Mouse (Mus musculus) erythroid progenitor cell, adult 5-6 weeks (primary cell): ENCODE measurements at regions not wholly inside any gene's neighbourhood (a gene's known extent, or its start where the extent isn't known, plus 50 kb on each side); places are given as distances from the start of the nearest gene placed in this dataset.

Experiments
- ATAC-seq: replicated peaks from 2 replicates; pipeline ENCODE4 v1.8.0; 2016; ENCODE audit warnings: moderate number of reproducible peaks, mild to moderate bottlenecking, moderate TSS enrichment, inconsistent platforms; ENCODE audit not compliant: poor library complexity, low FRiP score, severe bottlenecking

DNA sequence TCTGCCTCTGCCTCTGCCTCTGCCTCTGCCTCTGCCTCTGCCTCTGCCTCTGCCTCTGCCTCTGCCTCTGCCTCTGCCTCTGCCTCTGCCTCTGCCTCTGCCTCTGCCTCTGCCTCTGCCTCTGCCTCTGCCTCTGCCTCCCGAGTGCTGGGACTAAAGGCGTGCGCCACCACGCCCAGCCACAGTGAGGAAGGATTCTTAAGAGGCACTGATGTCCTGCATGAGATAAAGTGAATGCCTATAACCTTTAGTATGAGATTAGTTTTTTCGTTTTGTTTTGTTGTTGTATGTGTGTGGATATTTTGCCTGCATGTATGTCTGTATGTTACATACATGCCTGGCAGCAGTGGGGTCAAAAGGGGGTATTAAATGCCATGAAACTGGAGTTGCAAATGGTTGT is 63.2 kb downstream of the Hlx start:
- 0 out of 2 replicates have a peak, but pooled peaks have one; percentile 39 for ATAC-seq

DNA sequence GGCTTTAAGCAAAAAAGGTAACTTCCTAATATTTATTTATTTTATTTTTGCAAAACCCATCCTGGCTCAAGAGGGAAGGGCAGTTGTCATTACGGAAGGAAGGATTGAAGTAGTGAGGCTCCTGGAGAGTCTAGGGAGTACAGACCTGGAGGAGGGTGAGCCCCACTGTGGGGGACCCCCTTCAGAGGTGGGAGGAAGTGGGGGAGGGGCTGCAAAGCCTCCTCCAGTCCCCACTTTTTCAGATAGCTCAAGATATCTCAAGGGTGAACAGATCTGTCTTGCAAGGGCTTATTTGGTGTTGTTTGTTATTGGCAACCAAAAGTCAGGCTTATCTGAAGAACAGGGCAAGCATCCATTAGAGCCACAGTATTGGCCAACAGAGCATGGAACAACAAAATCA is 64.0 kb downstream of the Hlx start:
- ATAC-seq, result no peak

DNA sequence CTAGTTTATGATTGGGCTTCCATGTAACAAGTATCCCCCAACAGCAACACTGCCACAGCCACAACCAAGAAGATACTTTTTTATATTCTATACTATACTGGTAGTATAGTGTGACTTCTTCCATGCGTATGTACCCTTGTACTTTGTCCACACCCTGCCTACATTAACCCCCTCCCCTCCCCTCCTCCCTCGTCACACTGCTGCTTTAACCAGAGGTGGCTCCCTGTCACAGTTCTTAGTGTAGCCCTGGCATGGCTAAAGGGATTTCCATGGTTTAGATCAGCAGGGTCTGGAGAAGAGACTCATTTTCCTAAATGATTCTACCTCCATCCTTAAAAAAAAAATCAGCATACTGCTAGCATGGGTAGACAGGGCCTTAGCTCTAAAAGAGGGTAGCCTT is 64.4 kb downstream of the Hlx start:
- no peak for ATAC-seq

DNA sequence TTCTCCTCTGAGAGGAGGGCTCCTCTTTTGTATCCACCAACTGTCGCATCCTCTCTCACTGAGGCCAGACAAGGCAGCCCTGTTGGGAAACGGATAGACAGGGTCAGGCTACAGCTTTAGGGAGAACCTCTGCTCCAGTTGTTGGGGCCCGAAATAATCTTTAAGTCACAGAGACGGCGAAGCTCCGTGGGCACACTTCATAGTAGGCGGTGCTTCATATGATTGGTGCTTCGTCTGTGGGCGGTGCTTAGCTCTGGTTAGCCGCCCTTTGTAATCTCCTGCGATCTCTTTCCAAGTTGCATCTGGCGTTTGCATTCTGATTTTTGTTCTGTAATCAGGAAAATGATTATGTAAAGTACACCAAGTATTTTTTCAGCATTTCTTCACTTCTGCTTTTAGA is 67.2 kb downstream of the Hlx start:
- peak; percentile 94 for ATAC-seq

DNA sequence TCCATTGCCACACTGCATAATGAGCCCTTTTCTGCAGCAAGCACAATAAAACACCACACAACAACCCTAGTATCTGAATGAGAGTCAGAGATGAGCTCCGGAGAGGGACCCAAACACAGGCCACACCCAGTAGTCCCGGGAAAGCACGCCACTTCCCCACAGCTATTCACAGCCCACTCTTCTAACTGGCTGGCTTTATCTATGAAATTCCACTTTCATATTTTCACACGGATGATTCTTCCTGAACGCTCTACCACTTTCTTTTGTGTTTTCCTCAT is 68.4 kb downstream of the Hlx start:
- ATAC-seq, result no peak

DNA sequence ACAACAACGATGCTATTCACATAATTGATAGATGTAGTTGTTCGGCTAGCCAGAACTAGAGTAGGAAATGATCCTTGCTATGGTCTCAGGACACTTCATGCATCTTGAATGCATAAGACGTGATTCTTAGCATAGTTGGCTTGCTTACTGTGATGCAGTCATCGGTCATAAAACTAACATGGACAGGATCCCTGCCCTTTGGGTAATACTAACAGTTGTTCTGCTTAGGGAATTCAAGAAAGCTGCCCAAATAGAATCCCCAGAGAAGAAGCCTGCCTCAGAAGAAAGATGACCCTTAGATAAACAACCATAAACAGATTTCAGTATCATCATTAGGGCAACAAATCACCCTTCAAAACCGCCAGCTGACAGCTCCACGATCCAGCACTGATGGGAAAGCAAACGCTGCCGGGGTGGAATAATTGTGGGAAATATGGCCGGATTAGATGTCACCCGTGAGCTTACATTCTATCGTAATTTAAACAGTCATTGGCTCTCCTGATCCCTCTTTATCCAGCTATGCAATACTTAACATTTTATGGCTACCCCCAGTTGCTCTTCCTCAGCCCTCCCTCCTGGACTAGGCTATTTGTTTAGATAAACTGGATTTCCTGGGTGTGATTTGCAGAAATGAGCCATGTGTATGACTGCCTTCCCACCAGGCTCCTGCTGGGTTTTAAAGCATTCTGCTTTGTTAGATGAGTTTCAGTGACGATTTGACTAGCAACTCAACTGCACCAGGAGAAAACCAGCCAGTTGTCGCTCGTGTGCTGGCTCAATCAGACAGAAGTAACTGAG is 68.9 kb downstream of the Hlx start:
- no peak for ATAC-seq

DNA sequence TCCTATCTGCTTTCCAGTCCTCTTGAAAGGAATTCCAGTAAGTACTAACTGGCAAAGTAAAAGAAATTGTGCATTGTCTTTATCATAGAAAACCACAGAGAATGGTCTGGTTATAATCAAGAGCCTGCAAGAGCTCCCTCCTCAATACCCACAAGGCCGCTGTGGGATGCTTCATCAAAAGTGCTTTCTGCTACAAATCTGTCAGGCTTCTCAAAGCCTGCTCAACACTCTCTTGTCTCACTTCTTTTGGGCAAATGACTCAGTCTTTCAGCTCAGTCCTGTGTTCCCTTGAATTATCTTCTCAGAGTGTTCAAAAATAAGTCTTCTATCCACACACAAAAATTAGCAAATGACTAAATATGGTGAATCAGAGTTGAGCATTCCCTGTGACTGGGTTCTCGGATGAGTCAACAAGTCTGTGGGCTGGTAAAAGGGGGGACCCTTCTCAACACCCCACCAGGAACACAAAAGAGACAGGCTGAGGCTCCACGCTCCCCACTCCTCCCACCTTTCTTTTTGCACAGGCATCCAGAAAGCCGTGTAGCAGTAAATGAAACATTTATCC is 81.8 kb downstream of the Hlx start:
- no peak for ATAC-seq

DNA sequence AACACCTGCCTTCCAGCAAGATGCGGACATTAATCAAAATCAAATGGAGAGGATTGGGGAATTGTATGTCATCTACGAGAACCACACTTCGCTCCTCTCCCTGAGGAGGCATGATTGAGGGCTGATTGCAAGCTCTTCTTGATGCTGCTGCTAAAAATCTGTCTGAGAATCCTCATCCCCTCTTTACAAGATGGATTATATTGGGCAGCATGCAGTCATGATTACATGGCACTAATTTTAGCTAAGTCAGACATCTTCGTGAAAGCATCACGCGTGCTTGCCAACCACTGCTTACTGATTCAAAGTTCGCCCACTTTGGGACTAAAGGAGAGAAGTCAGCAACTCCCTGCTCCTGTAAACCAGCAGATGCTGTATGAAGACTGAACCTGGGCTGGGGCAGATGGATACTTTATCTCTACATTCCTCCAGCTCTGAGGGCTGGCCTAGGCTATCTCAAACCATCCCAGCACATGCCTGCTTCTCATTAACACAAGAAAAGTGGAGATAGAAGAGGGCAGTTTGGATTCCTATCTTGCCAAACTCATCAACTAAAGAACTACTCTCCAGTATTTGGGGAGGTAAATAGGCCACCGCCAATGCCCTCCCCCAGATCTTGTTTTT is 84.4 kb downstream of the Hlx start:
- ATAC-seq, result peak; percentile 70

DNA sequence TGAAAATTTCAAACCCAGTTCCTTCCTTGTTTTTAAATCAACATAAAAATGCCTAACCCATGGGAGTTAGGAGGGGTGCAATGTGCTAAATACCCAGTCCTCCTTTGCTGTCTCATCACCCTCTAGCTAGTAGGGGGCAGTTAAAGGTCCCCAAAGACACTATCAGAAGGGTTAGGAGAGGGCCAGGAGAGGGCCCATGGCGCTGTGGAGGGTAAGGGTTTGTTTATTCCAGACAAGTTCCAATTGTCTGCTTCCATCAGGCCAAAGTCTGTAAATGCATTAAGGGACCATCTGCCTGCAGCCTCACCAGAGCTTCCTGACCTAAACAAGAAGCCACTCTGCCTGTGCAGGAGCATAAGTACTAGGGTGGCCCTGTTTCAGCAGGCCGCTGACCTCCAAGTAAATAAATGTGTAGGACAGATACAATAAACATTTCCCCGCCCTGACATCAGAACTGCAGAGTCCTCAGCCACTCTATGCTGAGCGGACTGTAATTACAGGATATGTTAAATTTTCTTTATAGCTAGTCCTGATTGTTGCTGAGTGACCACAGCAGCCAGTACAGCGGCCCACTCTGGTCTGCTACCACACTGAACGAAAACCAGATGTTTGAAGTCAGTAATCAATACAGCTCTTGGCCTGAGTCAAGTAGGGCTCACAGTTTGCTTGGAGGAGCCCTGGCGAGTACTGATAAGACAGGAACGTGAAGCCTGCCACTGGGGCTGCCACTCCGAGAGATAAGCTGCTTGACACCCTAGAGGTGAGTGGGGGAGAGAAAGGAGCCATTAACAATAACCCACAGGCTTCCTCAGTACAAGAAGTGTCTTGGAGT is 87.4 kb downstream of the Hlx start:
- peak; percentile 88 for ATAC-seq

DNA sequence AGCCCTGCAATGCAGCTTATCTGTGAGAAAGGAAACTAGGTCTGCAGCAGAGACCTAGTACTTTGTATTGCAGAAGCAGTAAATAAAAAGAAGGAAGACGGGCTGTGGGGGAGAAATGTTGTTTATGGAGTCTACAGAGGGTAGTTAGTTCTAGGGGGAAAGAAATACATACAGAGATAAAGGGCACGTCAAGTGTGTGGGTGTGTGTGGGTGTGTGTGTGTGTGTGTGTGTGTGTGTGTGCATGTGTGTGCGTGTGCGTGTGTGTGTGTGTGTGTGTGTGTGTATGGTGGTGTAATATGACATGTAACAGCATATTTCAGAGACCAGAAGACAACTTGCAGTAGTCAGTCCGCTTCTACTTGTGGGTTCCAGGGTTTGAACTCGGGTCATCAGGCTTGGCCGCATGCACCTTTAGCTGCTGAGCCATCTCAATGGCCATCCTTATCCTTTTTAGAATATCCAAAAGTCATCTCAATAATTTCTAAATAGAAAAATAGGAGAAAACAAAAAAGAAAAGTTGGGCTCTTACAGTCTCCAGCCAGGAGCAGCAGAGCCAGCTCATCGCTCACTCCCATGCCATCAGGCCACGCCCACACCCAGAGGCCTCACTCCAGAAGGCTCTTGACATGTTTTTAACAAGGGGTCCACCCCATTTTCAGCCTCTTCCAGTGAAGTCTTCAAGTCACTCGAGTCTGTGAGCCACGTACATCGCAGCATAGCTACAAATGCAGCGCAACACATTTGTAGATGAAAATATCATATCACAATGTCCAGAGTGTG is 101.5 kb downstream of the Hlx start:
- ATAC-seq, result 0 out of 2 replicates have a peak, but pooled peaks have one; percentile 57

DNA sequence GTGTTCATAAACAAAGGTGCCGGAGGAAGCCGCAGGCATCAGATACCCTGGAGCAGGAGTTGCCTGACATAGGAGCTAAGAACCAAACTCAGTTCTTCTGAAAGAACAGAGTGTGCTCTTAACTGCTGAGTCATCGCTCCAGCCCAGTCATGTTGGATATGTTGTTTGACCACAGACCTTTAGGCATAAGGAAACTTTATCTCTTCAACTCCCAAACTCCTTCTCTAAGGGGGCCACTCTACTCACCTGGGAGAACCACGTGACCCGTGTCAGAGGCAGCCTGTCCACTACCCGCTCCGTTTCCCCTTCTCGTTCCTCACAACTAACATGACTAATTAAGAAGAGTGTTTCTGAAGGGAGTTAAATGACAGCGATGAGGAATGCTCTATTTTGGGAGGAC is 103.2 kb downstream of the Hlx start:
- ATAC-seq, result peak; percentile 85

DNA sequence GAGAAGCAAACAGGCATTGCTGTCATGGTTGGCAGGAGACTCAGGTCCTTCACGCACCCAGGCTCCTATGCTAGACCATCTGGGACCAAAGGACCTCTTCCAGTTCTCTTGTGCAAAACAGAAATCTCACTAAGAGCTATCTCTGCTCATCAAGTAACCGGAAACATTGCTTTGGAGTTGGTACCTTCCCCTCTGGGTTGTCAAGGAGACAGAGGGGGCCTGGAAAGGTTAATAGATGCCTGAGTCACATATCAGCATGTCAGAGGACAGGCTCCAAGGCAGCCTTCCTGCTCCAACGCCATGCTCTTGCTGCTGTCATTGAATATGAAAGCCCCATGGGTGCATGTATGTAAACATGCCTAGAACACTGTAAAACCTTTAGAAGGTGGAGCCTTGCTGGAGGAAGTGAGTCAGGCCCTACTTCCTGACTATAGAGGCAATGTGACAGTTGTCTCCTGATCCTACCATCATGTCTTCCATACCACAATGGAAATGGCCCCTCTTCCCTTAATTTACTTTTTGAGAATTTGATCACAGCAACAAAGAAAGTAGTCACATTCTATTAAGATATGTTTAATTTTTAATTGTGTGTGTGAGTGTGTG is 103.8 kb downstream of the Hlx start:
- no peak for ATAC-seq

DNA sequence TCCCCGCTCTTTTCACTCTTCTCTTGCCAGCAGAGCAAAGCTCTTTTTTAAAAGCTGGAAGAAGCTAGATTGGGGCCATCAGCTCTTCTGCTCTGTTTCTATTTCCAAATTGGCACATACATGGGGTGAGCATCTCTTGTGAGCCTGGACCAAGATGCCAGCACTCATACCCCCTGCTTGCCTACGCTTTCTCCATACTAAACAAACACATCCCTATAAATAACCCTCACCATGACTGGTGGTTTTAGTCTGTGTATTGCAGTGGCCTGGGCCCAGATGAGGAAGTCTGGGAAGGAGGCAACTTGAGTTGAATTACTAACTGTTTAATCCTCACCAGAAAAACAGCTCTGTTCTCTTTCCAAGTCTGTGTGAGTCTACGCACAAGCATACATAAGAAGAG is 110.0 kb downstream of the Hlx start:
- ATAC-seq, result no peak

DNA sequence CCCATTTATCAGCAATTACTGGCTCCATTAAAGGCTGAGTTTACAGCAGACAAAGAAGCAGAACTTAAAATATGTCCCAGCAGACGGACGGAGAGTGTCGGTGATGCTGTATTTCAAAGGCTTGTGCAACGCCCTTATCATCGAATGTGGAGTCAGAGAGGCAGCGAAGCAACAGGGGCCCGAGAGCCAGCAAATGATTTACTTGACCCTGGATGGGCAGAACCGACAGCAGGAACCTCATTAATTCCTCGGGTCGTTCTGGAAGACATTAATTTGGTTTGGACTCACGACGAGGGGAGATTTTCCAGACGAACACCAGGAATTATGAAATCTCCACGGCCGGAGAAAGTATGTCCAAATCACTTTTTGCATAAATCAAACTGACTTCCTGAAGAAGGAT is 110.5 kb downstream of the Hlx start:
- ATAC-seq, result no peak

DNA sequence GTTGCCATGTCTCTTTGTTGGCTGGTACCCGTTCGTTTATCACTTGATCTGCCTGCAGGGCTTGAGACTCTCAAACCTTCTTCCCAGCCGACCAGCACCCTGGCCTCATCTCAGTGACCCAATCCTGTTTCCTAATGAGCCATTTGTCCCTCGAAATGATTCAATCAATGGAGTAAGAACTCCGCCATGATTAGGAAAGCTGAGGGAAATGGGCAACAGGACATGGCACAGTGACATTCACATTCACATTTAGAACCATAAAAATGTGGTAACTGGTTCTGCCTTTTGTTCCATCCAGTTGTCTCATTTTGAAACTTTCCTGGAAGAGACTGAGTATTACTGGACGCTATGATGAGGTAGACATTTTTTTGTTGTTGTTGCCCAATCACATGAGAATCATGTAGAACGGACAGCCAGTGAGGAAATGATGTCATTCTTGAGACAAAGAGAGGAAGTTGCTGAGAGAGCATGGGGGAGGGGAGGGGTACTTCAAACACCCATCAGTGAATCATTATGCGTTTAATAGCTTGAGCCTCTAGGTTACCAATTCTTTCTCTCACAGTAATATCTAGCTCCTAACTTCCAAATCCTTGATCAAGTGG is 114.5 kb downstream of the Hlx start:
- ATAC-seq, result no peak

DNA sequence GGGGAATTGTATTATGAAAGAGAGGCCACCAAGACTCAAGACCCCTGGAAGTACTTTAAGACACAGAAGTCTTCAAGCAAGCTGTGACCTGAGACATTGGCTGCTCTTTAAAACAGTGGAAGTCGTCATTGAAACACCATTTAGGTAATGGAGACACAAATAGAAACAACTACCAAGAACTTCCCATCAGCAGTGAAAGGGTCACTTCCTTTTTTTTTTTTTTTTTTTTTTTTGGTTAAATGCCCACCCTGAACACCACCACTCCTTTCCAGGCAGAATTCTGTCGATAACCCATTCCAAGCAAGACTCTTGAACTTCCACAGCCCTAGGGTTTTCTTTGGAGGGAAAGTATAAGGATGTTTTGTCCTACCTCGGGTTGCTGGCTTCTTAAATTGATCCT is 116.4 kb downstream of the Hlx start:
- no peak for ATAC-seq

DNA sequence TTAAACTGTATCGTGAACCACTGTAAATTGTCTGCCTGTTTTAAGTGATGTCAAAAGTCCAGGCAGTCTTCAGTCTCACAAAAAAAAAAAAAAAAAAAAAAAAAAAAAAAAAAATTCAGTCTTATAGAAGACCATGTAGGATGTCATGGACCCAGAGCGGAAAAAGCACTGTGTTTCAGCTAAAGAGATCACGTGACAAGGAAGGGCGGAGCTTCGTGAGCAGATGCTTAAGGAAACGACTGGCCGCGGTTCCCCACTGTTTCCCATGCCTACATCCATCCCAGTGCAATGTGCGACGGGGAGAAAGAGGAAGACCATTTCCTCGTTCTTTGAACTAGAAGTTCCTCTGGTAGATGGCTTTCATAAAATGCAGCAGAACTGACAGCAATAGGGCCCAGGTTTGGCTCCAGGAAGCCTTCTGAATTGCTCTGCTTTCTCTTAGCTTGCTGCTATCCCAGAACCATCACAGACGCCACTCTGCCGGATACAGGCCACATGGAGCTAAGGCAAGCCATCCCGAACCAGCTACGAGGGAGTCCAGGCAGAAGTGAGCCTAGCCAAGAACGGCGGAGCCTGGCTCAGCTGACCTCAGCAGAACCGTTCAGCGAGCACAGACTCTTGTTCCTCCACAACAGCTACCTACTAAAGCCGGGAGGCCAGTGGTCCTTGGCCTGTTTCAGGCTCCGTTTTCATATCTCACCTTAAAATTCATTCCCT is 117.6 kb downstream of the Hlx start:
- ATAC-seq, result no peak

DNA sequence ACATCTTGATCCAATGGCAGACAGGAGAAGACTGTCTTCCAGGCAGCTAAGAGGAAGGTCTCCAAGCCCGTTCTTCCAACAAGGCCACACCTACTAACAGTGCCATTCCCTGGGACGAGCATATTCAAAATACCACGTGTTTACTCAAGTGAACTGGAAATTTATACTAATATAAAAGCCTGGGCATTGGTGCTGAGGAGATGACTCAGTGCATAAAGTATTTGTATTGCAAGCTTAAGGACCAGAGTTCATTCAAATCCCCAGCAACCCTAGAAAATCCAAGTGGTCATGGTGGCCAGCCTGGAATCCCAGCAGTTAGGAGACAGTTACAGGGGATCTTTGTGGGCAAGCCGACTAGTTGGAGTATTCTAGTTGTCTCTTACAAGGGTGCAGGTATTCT is 119.5 kb downstream of the Hlx start:
- ATAC-seq, result no peak

DNA sequence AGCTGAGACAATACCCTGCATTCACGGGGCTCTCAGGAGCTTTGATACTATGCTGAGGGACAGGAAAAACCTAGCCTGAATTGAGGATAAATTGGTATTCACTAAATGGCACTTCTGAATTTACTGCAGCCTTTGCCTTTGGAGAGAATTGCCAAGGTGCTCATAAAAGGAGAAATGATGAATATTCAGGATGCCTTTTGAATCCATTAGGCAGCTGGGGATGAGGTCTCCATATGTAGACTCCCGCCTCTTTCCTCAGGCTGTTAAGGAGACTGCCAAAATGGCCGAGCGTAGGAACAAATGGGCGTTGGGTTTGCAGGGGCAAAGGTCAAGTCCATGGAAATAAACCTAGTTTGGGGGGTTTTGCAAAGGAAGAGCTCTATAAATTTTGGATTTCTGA is 123.5 kb downstream of the Hlx start:
- no peak for ATAC-seq
